Mouse (Mus musculus) ES-Bruce4 (cell line): Measurements from ENCODE around the gene Acsl4.

ENCODE experiments used
- CTCF ChIP-seq: IDR thresholded peaks from one replicate; pipeline ENCODE4 v1.8.1; 2011; ENCODE audit warnings: low read depth, low read length
- EP300 ChIP-seq: IDR thresholded peaks from 2 replicates; pipeline ENCODE4 v1.6.1; 2011; ENCODE audit warnings: low read depth, low read length; ENCODE audit not compliant: insufficient read depth
- POLR2A ChIP-seq: IDR thresholded peaks from one replicate; pipeline ENCODE4 v1.8.1; 2011; ENCODE audit warnings: low read length; ENCODE audit not compliant: insufficient read depth

DNA sequence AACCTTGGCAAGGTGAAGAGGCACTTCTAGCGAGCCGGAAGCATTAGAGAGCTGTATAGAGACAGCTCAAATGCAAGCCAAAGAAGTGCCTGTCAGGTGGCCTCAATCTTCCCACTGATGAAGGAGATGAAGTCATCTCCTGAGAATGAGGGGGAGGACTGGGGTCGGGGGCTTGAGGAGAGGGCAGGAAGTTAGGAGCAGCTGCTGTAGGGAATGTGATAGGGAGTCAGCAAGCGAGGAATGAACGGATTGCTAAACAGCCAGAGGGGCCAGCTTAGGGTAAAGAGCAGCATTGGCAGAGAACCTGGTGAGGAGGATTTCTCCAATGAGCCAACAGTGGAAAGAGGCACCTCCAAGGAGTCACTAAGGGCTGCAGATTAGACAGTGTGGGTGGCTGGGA, 104.4 kb downstream of the Acsl4 start:
- TF ChIP-seq CTCF: no peak
- TF ChIP-seq EP300: no peak
- TF ChIP-seq POLR2A: no peak
